Mouse (Mus musculus): ENCODE data around the gene Plekhg5. TPM values are rescaled to one million over a fixed set of nuclear protein-coding genes. Genes with fewer than 3 reads are reported as not detected.

The Plekhg5 gene
- total and polyA plus RNA-seq, 3 experiments, result 11.5 to 20.5 (median 16.7) TPM

DNA sequence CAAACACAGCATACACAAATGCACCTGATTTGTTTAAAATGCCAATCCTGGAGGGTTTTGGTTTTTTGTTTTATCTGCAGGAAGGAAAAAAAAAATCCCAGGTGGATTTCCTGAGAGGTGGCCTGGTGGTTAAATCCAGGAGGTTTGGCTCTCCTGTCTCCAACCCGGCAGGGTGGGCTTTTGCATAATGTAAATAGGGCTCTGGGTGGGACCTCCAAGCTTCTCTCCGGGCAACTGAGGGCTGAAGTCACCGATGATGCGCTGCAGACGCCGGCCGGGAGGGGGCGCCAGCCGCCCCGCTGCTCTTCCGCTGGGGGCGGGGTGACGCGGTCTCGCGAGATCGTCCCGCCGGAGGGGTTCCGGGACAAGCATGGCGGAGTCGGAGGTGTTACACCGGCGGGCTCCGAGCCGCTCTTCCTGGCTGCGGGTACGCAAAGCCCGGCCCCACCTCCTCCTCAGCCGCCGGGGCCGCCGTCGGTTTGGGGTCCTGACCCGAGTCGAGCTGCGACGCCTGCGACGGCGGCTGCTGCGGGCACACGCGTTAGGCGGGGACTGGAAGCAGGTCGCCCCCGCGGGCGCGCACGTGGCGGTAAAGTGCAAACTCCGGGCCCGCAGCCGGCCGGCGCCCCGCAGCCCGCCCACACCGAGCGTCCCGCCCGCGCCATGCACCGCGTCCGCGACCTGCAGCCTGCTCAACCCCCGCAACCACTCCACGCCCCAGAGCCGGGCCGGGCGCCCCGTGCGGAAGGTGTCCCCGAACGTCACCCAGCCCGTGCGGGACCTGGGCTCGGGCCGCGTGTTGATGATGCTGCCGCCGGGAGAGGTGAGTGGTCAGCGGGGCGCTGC, 33.1 kb upstream of the Plekhg5 start, which contains the start of gene Nol9:
TSS of gene Nol9 (plus strand) at position 337 of the 846 bp plus-strand sequence.
- H3K36me3 ChIP-seq (ENCODE audit: control insufficient read depth, insufficient read depth, low read length), result no peaks in the 10 kb centered on the region
- H3K4me3 ChIP-seq, result peak within 1 kb of the TSS; percentile 98
- intact Hi-C loops (cut with DNase I), result loop anchor here (2.0 kb wide), 2 partner anchors 58 kb away; no protein-coding TSS in a partner anchor
- H3K9ac ChIP-seq (ENCODE audit: low read depth, low read length), result peak within 1 kb of the TSS; percentile 99
- H3K79me2 ChIP-seq (replicated peaks; ENCODE audit: control insufficient read depth, insufficient read depth, low read length), result peaks cover 3% of the 10 kb centered on the region
- peak; percentile 76 for TF ChIP-seq POLR2A (IDR thresholded peaks at IDR 0.05; ENCODE audit: insufficient read depth, low read depth, low read length)
- no peak for TF ChIP-seq CTCF (IDR thresholded peaks at IDR 0.05)
- peak; percentile 67; the same call in 1 of the 2 replicates for TF ChIP-seq EP300 (IDR thresholded peaks at IDR 0.05; ENCODE audit: insufficient read depth, low read depth, low read length)
- peak; percentile 94 to 98 for DNase-seq
- H3K4me1 ChIP-seq (ENCODE audit: control insufficient read depth, insufficient read depth, low read length), result peaks cover 2% of the 10 kb centered on the region
- H3K27me3 ChIP-seq (ENCODE audit: control insufficient read depth, insufficient read depth, low read length), result no peaks in the 10 kb centered on the region
- WGBS, result under 1% methylated on average over 74 of the region's 86 CpGs
- H3K27ac ChIP-seq, result peak within 1 kb of the TSS; percentile 78

DNA sequence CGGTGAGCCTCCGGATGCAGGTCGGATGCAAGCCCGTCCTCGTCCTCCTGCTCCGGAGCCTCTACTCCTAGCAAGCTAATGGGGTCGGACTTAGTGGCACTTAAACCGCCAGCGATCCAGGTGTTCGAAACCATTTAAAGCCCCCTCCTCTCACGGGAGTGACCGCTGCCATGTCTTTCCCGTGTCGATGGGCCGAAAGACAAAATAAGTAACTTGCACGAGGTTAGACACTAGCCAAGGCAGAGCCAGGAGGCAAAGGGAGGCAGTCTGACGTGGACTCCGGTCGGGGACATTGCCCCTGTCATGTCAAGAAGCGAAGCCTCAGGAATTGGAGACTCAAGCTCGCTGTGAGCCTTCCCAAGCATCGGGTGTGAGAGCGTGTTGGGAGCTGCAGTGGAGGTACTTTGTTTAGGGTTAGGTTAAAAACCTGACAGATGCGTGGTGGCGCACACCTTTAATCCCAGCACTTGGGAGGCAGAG, 32.4 kb upstream of the Plekhg5 start:
- H3K9ac ChIP-seq (ENCODE audit: low read depth, low read length), result peak overlapping the region; percentile 99
- no peaks in the 10 kb centered on the region for H3K36me3 ChIP-seq (ENCODE audit: control insufficient read depth, insufficient read depth, low read length)
- no peak for DNase-seq
- H3K79me2 ChIP-seq (replicated peaks; ENCODE audit: control insufficient read depth, insufficient read depth, low read length), result peaks cover 3% of the 10 kb centered on the region
- peaks cover 2% of the 10 kb centered on the region for H3K4me1 ChIP-seq (ENCODE audit: control insufficient read depth, insufficient read depth, low read length)
- WGBS, result 3% methylated on average over 25 of the region's 25 CpGs
- H3K27me3 ChIP-seq (ENCODE audit: control insufficient read depth, insufficient read depth, low read length), result no peaks in the 10 kb centered on the region
- H3K27ac ChIP-seq, result peak overlapping the region; percentile 78; the same call in 1 of the 2 replicates
- intact Hi-C loops (cut with DNase I), result loop anchor here (2.0 kb wide), 2 partner anchors 57 to 59 kb away; no protein-coding TSS in a partner anchor
- peak overlapping the region; percentile 98 for H3K4me3 ChIP-seq
- no peak for TF ChIP-seq EP300 (IDR thresholded peaks at IDR 0.05; ENCODE audit: insufficient read depth, low read depth, low read length)
- TF ChIP-seq CTCF (IDR thresholded peaks at IDR 0.05), result no peak
- TF ChIP-seq POLR2A (IDR thresholded peaks at IDR 0.05; ENCODE audit: insufficient read depth, low read depth, low read length), result no peak

DNA sequence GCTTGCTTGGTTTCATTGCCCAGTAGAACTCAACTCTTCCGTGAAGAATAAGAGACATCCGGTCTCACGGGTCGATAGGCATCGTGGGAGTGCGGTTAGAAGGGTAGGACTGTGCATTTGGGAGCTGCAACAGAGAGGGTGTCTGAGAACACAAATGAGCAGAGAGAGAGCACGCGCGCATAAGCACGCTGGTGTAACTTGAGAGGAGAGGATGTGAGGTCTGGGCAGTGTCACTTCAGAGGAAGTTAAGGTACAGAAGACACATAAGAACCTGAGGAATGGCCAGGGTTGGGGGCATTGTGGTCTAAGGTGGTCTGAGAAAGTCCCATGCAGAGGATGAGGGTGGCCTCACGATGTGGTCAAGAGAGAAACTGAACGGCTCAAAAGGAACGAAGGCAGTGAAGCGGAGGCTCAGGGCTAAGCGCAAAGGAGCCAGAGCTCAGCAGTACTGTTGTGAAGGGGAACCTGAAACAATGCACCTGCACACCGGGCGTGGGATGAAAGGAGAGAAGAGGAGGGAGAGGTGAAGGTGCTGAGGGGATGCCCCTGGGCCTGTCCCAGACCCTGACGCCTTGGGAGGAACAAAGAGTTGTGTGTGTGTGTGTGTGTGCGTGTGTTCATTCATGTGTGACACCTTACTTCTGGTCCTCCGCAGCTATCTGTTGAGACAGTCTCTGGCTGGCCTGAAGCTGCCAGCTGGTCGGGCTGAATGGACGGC, 30.2 kb upstream of the Plekhg5 start:
- no peaks in the 10 kb centered on the region for H3K36me3 ChIP-seq (ENCODE audit: control insufficient read depth, insufficient read depth, low read length)
- no peak overlapping the region for H3K27ac ChIP-seq
- no peaks in the 10 kb centered on the region for H3K27me3 ChIP-seq (ENCODE audit: control insufficient read depth, insufficient read depth, low read length)
- TF ChIP-seq EP300 (IDR thresholded peaks at IDR 0.05; ENCODE audit: insufficient read depth, low read depth, low read length), result no peak
- TF ChIP-seq CTCF (IDR thresholded peaks at IDR 0.05), result no peak
- TF ChIP-seq POLR2A (IDR thresholded peaks at IDR 0.05; ENCODE audit: insufficient read depth, low read depth, low read length), result no peak
- H3K4me3 ChIP-seq, result no peak overlapping the region
- intact Hi-C loops (cut with DNase I), result no loop called here
- H3K4me1 ChIP-seq (ENCODE audit: control insufficient read depth, insufficient read depth, low read length), result peaks cover 2% of the 10 kb centered on the region
- no peak for DNase-seq
- WGBS, result 95% methylated on average over 22 of the region's 22 CpGs
- H3K79me2 ChIP-seq (replicated peaks; ENCODE audit: control insufficient read depth, insufficient read depth, low read length), result peaks cover 3% of the 10 kb centered on the region
- H3K9ac ChIP-seq (ENCODE audit: low read depth, low read length), result no peak overlapping the region

DNA sequence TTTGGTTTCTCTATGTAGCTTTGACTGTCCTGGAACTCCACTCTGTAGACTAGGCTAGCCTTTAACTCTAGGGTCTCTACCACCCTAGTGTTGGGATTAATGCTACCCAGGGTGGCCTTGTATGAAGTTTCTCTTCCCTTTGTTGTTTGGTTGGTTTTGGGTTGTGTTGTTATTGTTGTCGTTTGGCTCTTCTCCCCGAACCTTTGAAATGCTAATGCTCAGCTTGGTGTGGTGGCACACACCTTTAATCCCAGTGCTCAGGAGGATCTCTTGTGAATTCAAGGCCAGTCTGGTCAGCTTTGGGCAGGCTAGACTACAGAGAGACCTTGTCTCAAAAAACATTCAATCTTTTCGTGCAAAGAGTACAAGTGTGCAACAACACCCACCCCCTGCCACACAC, 29.1 kb upstream of the Plekhg5 start:
- Histone ChIP-seq H3K4me3 (no peak overlapping the region), H3K79me2 (replicated peaks; ENCODE audit: control insufficient read depth, insufficient read depth, low read length) (peaks cover 3% of the 10 kb centered on the region), H3K27ac (no peak overlapping the region), H3K36me3 (ENCODE audit: control insufficient read depth, insufficient read depth, low read length) (no peaks in the 10 kb centered on the region), H3K27me3 (ENCODE audit: control insufficient read depth, insufficient read depth, low read length) (no peaks in the 10 kb centered on the region), H3K4me1 (ENCODE audit: control insufficient read depth, insufficient read depth, low read length) (peaks cover 2% of the 10 kb centered on the region), H3K9ac (ENCODE audit: low read depth, low read length) (no peak overlapping the region)
- TF ChIP-seq EP300 (IDR thresholded peaks at IDR 0.05; ENCODE audit: insufficient read depth, low read depth, low read length) (no peak), POLR2A (IDR thresholded peaks at IDR 0.05; ENCODE audit: insufficient read depth, low read depth, low read length) (no peak), CTCF (IDR thresholded peaks at IDR 0.05) (no peak)
- intact Hi-C loops (cut with DNase I), result no loop called here
- DNase-seq, result no peak
- 88% methylated on average over 3 of the region's 3 CpGs for WGBS

DNA sequence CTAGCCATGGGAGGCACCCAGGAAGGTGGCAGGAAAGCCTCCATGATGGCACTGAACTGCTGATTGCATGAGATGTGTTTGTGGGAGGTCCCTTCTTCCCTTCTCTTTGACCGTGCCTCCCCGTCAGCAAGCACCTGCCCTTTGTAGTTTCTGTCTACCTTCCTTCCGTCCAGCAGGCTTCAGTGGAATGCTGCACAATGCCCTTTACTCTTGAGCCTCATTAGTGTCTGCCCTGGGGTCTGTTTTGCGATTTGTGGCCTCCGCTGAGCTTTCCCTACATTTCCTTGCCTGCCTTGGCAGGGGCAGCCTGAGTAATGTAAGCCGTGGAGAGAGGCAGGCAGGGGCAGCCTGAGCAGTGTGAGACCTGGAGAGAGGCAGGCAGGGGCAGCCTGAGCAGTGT, 27.7 kb upstream of the Plekhg5 start:
- no peak overlapping the region for H3K9ac ChIP-seq (ENCODE audit: low read depth, low read length)
- no peaks in the 10 kb centered on the region for H3K36me3 ChIP-seq (ENCODE audit: control insufficient read depth, insufficient read depth, low read length)
- intact Hi-C loops (cut with DNase I), result no loop called here
- DNase-seq, result no peak
- peaks cover 1% of the 10 kb centered on the region for H3K79me2 ChIP-seq (replicated peaks; ENCODE audit: control insufficient read depth, insufficient read depth, low read length)
- no peak overlapping the region for H3K4me3 ChIP-seq
- no peak for TF ChIP-seq CTCF (IDR thresholded peaks at IDR 0.05)
- no peak for TF ChIP-seq EP300 (IDR thresholded peaks at IDR 0.05; ENCODE audit: insufficient read depth, low read depth, low read length)
- no peak for TF ChIP-seq POLR2A (IDR thresholded peaks at IDR 0.05; ENCODE audit: insufficient read depth, low read depth, low read length)
- no peak overlapping the region for H3K27ac ChIP-seq
- H3K27me3 ChIP-seq (ENCODE audit: control insufficient read depth, insufficient read depth, low read length), result no peaks in the 10 kb centered on the region
- 84% methylated on average over 6 of the region's 6 CpGs for whole genome bisulfite sequencing
- H3K4me1 ChIP-seq (ENCODE audit: control insufficient read depth, insufficient read depth, low read length), result peaks cover 2% of the 10 kb centered on the region
